Mouse (Mus musculus) embryo, embryonic 10 days (tissue): ENCODE measurements at regions not wholly inside any gene's neighbourhood (a gene's known extent, or its start where the extent isn't known, plus 50 kb on each side); places are given as distances from the start of the nearest gene placed in this dataset.
"Not testable (repeated sequence)": the region's sequence is repeated elsewhere in the genome, so short reads cannot be mapped to it uniquely, and the experiment has no call there.

Experiments
- DNase-seq: peaks from one replicate; pipeline ENCODE4 v3.0.0-alpha.2; 2015; ENCODE audit warnings: low spot score

GRCm38 (mm10) chr13:81013953-81014352 lies 130.8 kb downstream of the Arrdc3 start:
- DNase-seq: no peak

- no peak for DNase-seq
Measured at GRCm38 (mm10) chr13:81020106-81020747, 137.0 kb downstream of the Arrdc3 start.

DNA sequence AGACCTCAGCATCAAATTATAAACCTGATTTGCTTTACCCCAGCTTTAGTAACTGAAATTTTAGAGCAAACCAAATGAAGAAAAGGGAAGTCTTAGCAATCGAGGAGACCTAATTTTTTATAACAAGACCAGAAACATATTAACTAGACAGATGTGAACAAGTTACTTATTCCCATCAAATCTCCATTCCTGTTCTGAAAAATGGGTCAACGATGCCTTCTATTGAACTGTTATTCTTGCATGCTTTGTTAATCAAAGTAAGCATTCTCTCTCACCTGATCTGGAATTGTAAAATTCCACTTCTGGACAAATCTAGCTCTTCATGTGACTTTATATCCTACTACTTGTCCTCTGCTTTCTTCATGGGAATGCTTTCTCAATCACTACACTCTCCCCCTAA lies 137.6 kb downstream of the Arrdc3 start:
- no peak for DNase-seq

DNA sequence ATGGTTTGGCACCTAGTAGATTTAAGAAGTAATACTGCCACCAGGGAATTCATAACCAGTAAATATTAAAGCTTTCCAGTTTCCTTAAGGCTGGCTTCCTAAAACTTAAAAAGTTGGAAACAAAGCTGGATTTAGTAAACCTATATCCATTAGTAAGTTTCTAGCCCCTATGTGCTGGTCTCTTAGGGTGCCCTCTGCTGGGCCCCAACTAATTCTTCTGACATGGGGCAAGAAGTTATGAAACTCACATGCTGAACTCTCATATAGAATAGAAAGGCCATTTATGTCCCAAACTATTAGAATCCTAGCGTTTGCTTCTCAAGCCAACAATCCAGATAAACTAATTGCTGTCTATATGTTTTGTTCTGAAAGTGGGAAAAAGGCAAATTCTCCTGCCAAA lies 139.2 kb downstream of the Arrdc3 start:
- no peak for DNase-seq

GRCm38 (mm10) chr13:81025241-81025760 lies 142.1 kb downstream of the Arrdc3 start:
- DNase-seq: not testable (repeated sequence)

- no peak for DNase-seq
Measured at GRCm38 (mm10) chr13:81037316-81037715, 154.1 kb downstream of the Arrdc3 start.

GRCm38 (mm10) chr13:81038736-81039135 lies 155.6 kb downstream of the Arrdc3 start:
- DNase-seq: no peak

- no peak for DNase-seq
Measured at GRCm38 (mm10) chr13:81040494-81040893, 157.3 kb downstream of the Arrdc3 start.

DNA sequence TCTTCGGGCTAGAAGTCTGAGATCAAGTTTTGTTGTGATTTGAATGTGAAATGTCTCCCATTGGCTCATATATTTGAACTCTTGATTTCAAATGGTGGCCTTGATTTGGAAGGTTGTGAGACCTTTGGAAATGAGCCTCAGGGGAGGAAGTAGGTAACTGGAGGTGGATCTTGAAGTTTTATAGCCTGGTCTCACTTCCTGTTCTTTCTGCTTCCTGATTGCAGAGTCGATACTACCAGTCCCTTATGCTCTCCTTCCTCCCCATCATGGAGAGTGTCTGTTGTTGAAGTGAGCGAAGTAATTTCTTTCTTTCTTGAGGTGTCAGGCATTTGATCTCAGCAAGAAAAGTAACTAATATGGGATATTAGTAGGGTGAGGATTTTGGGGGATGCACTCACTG lies 158.5 kb downstream of the Arrdc3 start:
- DNase-seq: no peak
